Mouse (Mus musculus) cerebellum, postnatal 10 days (tissue): ENCODE data around the gene Krtap4-9.
"Not testable (repeated sequence)": the region's sequence is repeated elsewhere in the genome, so short reads cannot be mapped to it uniquely, and the experiment has no call there.

Experiments used
- DNase-seq, 2 experiments: peaks; one replicate each; pipeline ENCODE4 v3.0.0; 2021; ENCODE audit warnings: mixed read lengths in 2 of 2

Gene Krtap4-9

DNA sequence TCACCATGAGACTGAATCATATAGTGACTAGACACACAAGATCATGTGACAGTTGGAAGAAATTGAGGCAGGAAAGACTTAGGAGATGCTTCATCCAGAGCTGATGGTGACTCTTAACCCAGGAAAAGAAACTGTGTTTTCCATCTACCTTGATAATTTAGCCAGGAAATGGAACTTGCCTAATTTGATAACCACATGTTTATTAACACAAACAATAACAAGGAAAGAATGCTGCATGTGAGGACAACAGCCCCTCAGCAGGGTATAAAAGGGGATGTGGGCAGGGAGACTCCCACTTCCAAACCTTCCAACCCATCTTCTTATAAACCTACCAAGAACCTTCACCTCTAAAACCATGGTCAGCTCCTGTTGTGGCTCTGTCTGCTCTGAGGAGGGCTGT, at the start of gene Krtap4-9:
TSS of gene Krtap4-9 (plus strand) at position 301 of the 400 bp plus-strand sequence.
- not testable (repeated sequence) for DNase-seq

DNA sequence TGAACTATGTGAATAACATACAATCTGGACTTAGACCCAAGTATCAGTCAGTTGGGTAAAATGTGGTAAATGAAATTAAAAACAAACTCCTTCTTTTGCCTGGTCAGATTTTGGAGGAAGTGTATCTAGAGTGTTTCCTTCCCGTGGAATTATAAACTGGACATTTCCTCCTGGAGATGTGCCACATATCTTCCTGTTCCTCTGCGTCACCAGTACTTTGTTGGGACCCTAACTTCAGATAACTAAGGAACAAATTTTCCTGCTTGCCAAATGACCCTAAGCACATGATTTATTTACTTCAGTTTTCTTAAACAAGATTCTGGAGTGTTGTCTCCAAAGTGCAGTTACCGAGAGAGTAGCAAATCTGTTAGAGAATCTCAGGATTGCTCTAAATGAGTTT, 41.0 kb upstream of the Krtap4-9 start:
- no peak for DNase-seq

DNA sequence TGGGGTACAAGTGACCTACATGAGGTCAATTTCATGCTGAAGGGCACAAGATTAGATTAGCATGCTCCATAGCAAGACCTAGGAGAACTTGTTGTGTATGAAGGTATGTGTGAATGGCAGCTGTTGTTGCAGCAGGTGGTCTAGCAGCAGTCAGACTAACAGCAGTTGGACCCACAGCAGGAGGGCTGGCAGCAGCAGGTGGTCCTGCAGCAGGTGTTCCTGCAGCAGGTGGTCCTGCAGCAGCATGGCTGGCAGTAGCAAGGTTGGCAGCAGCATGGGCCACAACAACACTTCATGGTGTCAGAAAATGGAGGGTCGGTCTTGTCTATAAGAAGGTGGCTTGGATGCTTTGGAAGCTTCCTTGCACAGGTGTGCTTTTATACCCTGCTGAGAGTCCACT, 26.1 kb upstream of the Krtap4-9 start:
- DNase-seq = peak; percentile 9 to 11

DNA sequence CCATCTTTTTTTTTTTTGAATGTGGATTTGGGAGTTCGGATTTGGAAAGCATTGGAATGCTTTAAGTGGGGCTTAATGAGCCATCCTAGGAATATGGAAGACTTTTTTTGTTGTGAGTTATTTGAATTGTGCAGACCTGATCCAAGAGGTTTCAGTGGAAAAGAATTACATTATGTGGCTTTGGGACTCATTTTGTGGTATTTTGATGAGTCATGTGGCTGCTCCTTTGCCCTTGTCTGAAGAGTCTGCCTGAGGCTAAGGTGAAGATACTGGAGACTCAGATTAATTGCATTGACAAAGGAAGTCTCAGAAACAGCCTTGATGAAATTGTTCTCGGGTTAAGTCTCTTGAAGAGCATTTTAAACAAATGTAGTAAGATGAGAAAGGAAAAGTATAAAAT, 16.6 kb upstream of the Krtap4-9 start:
- no peak for DNase-seq

DNA sequence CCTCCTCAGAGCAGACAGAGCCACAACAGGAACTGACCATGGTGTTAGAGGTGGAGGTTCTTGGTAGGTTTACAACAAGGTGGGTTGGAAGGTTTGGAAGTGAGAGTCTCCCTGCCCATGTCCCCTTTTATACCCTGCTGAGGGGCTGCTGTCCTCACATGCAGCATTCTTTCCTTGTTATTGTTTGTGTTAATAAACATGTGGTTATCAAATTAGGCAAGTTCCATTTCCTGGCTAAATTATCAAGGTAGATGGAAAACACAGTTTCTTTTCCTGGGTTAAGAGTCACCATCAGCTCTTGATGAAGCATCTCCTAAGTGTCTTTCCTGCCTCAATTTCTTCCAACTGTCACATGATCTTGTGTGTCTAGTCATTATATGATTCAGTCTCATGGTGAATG, 12.2 kb upstream of the Krtap4-9 start, which contains the start of gene Gm11595:
TSS of gene Gm11595 (minus strand) at position 101 of the 400 bp plus-strand sequence.
- not testable (repeated sequence) for DNase-seq

DNA sequence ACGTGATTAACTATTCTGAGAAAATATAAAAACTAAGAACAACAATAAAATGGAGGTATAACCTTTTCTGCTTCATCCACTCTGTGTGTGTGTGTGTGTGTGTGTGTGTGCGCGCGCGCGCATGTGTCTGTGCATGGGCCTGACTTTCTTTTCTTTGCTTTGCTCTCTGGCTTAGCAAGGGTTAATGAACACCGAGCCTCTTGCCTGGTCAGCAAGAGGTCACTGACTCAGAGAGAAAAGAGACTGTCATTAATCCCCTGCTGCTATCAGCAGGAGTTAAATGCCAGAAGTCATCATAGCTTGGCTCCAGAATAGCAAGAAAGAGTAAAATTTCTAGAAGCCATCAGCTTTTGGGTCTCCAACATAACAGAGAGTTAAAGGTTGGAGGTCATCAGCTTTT, 6.6 kb upstream of the Krtap4-9 start:
- DNase-seq = peak in 1 of 2 experiments; percentile 6

DNA sequence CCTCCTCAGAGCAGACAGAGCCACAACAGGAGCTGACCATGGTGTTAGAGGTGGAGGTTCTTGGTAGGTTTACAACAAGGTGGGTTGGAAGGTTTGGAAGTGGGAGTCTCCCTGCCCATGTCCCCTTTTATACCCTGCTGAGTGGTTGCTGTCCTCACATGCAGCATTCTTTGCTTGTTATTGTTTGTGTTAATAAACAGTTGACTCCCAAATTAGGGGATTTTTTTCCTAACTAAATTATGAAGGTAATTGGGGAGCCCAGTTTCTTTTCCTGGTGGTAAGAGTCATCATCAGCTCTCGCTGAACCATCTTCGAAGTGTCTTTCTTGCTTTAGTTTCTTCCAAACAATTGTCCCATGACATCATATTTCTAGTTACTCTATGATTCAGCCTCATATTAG, 4.4 kb upstream of the Krtap4-9 start, which contains the start of gene Krtap4-8:
TSS of gene Krtap4-8 (minus strand) at position 101 of the 400 bp plus-strand sequence.
- DNase-seq = no peak

DNA sequence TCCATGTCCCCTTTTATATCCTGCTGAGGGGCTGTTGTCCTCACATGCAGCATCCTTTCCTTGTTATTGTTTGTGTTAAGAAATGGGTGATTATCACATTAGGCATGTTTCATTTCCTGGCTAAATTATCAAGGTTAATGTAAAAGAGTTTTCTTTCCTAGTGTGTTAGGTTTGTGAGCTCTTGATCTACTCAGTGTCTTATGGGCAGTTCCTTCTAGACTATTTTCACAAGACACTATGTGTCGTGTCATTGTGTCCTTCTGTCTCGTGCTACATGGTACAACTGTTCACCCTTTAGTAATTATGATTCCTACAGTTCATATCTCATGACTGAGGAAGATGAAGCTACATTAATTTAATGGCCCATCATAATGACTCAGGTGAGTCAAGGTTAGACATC, 8.4 kb downstream of the Krtap4-9 start, which contains the start of gene Gm11596:
TSS of gene Gm11596 (minus strand) at position 101 of the 400 bp plus-strand sequence.
- no peak for DNase-seq

DNA sequence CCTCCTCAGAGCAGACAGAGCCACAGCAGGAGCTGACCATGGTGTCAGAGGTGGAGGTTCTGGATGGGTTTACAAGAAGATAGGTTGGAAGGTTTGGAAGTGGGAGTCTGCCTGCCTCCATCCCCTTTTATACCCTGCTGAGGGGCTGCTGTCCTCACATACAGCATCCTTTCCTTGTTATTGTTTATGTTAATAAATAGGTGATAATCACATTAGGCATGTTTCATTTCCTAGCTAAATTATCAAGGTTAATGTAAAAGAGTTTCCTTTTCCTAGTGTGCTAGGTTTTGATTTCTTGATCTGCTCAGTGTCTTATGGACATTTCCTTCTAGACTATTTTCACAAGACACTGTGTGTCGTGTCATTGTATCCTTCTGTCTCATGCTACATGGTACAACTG, 13.8 kb downstream of the Krtap4-9 start, which contains the start of gene Gm11569:
TSS of gene Gm11569 (minus strand) at position 101 of the 400 bp plus-strand sequence.
- not testable (repeated sequence) for DNase-seq

DNA sequence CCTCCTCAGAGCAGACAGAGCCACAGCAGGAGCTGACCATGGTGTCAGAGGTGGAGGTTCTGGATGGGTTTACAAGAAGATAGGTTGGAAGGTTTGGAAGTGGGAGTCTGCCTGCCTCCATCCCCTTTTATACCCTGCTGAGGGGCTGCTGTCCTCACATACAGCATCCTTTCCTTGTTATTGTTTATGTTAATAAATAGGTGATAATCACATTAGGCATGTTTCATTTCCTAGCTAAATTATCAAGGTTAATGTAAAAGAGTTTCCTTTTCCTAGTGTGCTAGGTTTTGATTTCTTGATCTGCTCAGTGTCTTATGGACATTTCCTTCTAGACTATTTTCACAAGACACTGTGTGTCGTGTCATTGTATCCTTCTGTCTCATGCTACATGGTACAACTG, 19.3 kb downstream of the Krtap4-9 start, which contains the start of gene Gm11554:
TSS of gene Gm11554 (minus strand) at position 101 of the 400 bp plus-strand sequence.
- DNase-seq = not testable (repeated sequence)

DNA sequence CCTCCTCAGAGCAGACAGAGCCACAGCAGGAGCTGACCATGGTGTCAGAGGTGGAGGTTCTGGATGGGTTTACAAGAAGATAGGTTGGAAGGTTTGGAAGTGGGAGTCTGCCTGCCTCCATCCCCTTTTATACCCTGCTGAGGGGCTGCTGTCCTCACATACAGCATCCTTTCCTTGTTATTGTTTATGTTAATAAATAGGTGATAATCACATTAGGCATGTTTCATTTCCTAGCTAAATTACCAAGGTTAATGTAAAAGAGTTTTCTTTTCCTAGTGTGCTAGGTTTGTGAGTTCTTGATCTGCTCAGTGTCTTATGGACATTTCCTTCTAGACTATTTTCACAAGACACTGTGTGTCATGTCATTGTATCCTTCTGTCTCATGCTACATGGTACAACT, 24.8 kb downstream of the Krtap4-9 start, which contains the start of gene Krtap4-13:
TSS of gene Krtap4-13 (minus strand) at position 101 of the 400 bp plus-strand sequence.
- DNase-seq = not testable (repeated sequence)

DNA sequence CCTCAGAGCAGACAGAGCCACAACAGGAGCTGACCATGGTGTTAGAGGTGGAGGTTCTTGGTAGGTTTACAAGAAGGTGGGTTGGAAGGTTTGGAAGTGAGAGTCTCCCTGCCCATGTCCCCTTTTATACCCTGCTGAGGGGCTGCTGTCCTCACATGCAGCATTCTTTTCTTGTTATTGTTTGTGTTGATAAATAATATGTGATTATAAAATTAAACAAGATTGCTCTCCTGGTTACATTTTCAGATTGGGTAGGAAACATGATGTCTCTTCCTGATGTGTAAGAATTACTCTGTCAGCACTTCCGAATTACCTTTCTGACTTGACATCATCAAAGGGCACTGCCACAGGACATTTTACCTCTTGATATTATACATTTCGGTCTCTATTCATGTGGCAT, 30.6 kb downstream of the Krtap4-9 start, which contains the start of gene Gm11564:
TSS of gene Gm11564 (minus strand) at position 101 of the 400 bp plus-strand sequence.
- DNase-seq = not testable (repeated sequence)
